Mouse (Mus musculus) MN1 (cell line): ENCODE results near the gene Idh3a.
"Not testable (repeated sequence)": the region's sequence is repeated elsewhere in the genome, so short reads cannot be mapped to it uniquely, and the experiment has no call there.

ENCODE experiments used
- DNase-seq: peaks from one replicate; pipeline ENCODE4 v3.0.0-alpha.2; 2016; ENCODE audit warnings: low spot score

Idh3a gene

DNA sequence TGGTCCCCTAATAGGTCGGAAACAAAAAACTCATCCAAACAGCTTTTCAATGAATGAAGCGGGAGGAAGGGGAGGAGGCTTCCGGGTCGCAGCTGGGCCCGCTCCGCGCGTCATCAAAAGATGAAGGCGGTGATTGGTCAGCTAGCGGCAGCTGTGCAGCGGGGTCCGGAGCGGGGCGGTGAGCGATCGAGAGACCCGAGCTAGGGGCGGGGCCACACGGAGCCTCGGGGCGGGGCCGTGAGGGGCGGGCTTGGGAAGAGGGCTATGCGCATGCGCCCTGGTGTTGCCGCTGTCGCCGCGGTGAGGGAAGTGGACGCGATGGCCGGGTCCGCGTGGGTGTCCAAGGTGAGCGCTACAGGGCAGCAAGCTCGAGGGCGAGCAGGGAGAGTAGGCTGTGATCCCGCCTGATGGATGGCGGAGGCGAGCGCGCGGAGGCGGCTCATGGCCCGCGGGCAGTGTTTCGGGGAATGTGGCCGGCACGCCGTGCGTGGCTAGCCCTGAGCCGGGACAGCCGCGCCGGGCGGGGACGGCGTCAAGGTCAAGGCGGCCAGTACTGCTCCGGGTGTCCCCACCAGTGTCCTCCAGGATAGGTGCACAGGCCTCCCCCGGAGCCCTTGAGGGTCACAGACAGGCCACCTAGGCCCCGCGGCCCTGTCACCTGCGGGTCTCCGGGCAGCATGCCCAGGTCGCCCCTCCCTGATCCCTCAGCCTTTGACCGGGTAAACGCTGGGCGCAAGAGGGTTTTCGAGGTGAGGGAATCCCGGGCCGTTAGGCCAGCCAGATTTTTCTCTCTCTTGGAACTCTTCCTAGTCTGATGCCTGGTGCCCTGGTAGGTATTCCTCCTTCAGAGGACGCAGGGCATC lies at the start of gene Idh3a:
TSS of gene Idh3a (plus strand) at position 136 of the 863 bp plus-strand sequence.
- peak; percentile 97 for DNase-seq

DNA sequence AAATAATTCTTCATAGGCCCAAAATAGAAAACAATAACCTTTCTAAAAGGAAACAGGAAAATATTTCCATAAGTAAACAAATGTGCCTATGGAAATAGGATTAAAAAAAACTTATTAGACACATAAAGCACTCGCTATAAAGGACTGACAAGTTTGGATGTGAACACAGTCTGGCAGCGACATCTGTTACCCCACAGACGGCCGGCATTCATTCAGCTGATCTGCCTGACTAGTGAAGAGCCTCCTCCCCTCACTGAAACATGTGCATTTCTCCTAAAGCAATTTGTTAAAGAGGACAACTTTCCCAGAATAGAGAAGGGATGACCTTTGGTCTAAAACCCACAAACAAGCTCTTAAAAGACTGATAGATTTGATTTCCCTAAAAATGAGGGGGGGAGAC lies 49.1 kb upstream of the Idh3a start:
- no peak for DNase-seq

DNA sequence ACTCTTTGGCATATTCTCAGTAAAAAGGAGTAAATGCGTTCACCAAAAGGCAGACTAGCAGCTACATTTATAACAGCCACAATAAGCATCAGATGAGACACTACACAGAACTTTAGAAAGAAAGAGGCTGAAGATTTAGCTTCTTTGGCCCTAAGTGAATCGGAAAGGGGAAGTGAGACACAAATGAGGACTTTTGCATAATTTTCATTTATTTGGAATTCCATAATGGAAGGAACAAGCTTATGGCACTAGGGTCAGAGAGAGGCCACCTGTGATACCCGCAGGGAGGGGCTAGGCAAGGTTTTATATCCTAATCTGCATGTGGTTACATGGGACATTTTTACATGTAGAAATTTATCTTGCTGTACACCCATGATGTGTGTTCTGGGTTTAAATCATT lies 48.7 kb upstream of the Idh3a start:
- DNase-seq: no peak

DNA sequence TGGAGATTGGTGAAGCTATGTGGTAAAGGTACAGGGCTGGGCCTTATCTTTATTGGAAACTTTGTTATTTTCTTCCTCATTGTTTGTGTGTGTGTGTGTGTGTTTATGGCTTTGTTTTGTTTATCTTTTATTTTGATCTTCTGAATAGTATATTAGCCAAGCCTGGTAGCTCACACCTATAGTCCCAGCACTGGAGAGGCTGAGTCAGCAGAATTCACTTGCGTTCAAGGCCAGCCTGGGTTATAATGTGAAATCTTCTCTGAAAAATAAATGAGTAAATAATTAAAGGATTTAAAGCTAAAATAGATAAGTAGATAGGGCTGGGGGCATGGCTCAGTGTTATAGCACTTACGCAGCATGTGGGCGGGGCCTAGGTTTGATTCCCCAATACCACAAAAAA lies 47.9 kb upstream of the Idh3a start:
- DNase-seq: no peak

DNA sequence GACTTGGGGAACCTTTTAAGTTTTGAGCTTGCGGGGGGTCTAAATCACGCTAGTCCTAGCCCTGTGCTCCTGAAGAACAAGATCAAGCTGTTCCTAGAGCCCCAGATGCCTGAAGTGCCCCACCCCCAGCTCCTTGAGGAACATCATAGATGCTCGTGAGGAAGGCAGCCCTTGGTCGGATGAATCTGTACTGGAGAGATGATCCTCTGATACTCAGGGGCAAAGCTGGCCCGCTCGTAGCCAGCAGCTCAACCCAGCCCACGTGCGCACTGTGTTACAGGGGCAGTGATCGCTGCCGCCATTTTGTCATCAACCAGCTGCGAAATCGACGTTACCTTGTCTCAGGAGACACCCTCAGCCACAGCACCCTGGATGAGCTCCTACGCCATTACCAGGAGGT lies 47.5 kb upstream of the Idh3a start, which contains the start of gene Sh2d7:
TSS of gene Sh2d7 (plus strand) at position 301 of the 400 bp plus-strand sequence.
- DNase-seq: no peak

DNA sequence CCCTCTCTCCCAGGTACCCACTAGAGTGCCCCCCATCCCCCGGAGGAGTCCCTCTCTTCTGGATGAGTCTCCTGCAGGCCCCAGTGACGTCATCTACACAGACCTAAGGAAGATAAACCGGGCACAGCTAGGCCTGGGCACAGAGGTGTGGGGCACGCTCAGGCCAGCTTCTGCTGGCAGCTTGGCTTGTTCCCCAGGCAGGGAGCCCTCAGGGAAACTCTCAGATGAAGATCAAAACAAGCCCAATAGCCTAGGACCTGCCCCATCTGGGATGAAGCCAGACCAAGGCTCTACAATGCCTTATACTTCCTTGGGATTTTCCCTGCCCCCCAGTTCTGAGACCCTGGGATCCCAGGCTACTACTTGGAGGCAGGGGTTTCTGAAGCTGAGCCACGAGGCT lies 45.3 kb upstream of the Idh3a start:
- DNase-seq: no peak

DNA sequence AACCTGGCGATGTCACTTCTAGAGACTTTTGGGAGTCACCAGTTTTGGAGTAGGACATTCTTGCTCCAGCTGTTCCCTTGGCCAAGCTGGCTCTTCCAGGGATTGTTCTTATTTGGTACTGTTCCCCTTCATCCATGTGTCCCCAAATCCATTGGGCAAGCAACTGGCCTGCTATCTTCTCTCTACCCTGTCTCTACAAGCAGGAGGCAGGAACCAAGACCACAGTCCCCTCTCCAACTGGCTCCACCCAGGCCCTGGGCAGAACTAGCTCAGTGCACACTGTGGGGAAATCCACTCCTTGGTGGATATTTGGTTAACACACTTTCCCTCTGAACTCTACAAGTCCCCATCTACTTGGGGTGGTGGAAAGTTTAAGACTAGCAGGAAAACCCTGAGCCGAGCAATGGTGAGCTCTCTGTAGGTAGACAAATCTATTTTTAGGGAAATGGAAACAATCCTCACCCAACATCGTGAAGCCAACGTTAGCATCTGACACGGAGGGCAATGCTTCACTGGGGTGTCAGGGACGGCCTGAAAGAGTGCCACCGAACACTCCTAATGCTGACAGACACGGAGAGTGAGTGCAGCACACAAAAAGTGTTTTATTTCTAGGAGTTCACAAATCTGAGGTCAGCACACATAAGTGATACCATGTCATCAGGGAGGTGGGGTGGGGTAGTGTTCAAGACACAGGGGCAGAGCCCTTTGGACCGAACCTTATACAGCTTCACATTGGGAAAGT lies 41.8 kb upstream of the Idh3a start:
- no peak for DNase-seq

DNA sequence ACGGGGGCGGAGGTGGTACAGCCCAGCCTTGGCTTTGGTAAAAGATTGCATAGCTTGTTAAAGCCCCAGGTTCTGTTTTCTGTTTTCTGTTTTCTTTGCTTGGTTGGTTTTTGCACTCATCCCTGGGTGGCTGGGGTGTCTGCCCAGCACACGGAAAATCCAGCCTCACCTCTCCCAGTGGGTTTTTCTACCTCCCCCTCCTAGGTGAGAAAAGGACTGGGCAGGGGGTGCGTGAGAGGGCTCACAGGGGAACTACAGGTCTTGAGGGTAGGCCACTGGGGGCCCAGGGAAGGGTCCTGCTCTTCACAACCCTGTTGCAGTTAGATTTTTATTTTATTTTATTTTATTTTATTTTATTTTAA lies 41.2 kb upstream of the Idh3a start:
- no peak for DNase-seq

DNA sequence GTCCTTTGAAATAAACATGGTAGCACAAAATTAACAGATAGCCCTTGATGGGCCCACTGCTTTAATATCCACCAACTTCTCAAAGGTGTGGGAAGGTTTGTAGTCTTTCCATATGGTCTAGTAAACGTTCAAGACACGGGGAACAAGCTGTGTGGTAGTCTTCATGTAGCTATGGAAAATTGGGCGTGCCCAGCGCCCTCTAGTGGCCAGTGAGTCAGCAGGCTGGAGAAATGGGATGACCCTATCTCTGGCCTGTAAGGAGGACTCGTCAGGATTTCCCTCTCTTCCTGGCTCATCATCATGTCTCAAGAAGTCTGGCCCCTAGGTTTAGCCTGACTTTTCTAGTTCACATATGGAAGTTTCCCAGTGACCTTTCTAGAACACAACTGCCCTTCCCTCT lies 38.6 kb upstream of the Idh3a start:
- peak; percentile 47 for DNase-seq

DNA sequence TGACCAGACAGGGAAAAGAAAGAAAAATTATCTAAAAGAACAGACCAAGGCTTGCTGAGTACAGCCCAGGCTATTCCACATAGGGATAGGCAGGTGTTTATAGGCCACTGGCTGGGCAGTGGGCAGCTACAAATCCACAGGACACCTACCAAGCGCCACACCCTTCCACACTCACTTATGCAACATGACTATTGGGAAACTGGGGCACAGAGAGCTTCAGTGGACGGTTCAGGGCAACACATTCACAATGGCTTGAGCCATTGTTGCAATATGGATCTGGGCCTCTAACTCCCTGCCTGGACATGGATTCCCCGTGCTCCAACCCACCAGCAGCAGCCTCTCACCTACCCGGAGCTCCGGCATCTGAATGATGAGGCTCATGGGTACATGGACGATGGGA lies 36.7 kb upstream of the Idh3a start:
- DNase-seq: no peak

DNA sequence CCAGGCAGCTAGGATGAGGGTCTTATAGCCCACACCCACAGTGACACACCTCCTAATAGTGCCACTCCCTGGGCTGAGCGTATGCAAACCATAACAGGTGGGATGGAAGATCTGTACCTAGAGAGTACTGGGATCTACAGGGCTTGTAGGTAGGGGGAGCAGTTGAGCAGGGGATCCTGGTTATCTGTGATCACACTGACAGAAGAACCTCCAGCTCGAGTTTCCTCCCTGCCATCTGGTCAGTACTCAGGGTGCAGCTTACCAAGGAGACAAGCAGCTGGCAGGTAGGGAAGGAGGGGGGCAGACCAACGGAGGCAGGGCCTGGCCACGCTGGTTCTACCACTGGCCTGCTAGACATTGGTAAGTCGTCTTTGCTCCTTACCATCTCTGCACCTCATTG lies 33.7 kb upstream of the Idh3a start:
- peak; percentile 39 for DNase-seq

DNA sequence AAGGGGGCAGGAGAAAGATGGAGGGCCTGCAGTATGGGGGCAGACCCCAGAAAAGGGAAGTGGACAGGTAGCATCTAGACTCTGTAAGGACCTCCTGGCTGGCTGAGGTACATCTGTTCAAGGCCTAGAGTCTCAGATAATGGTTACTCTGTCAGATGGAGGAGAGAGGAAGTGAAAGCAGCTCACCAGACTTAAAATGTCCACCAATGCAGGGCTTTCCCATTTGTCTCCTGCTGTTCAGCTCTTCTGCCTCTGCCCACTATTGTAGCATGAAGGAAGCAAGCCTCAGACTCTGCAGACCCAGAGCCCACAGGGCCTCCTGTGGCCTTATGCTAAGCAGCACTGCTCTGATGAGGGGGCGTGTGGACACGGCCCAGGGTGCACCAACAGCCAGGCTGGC lies 31.1 kb upstream of the Idh3a start:
- no peak for DNase-seq

DNA sequence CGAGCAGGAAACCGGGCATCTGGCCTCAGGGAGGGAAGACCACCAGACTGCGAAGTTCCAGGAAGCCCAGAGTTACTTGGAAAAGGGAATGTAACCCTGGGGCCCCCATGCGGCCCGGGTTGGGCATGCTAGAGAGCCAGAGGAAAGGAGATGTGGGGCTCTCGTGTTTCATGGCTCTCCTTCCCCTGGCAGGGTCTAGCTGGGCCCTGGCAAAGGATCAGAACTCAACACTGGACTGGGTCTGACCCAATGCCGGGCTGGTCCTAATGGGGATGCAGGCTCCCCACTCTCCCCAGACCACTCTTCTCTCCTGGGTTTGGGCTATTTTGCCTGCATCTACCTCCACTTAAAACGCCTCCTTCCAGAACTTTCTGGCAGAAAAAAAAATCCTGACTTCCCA lies 27.4 kb upstream of the Idh3a start:
- no peak for DNase-seq

DNA sequence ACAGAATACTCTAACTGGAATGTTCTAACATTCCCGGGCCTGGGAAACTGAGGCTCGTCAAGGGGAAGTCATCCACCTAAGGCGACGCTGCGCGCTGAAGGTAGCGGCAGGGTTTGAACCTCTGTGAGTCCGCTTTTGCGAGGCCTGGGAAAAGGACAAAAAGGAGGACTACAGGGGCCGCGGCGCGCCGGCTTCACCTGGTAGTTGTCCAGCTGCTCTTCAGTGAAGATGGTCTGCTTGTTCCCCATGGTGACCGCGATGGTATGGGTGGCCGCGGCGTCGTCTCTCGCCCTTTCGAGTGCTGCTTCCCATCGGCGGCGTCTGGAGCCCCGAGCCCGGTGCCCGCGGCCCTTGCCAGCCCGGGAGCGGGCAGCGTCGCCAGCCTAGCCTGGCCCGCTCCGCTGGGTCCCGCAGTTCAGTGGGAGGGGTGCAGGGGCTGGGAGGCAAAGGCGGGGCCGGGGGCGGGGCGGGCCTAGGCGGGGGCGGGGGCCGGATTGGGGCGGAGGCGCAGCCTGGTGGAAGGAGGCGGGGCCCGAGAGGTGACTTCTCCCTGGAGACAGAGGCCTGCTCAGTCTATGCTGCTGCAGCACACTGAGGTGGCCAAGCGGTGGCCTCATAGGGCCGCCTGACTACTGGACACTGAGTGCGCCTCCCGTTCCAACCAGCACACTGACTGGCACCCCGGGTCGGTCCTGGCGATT lies 26.2 kb upstream of the Idh3a start, which contains the start of gene Cib2:
TSS of gene Cib2 (minus strand) at position 448 of the 701 bp plus-strand sequence.
- DNase-seq: peak; percentile 71

DNA sequence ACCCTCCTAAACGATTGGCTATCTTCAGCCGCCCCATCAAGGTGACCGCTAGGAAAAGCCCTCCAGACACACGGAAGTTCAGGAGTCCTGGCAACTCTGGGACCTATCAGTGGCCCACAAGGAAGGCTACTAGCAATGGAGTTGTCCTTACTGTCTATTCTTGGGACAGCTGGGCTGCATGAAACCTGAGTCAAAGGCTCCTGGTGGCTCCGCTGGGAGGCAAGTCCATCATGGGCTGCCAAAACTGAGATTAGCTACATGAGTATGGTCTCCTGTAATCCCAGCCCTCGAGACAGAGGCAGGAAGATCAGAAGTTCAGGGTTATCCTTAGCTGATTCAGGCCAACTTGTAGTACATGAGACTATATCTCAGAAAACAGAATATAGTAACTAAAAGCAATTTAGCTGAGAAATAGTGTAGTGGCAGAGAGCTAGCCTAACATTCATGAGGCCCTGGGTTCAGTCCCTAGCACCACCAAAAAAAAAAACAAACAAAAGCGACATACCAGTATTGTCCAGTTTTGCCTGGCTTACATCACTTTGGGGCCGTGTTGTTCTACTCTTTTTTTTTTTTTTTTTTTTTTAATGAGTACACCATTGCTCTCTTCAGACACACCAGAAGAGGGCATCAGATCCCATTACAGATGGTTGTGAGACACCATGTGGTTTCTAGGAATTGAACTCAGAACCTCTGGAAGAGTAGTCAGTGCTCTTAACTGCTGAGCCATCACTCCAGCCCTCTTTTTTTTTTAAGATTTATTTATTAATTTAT lies 25.1 kb upstream of the Idh3a start:
- DNase-seq: no peak

DNA sequence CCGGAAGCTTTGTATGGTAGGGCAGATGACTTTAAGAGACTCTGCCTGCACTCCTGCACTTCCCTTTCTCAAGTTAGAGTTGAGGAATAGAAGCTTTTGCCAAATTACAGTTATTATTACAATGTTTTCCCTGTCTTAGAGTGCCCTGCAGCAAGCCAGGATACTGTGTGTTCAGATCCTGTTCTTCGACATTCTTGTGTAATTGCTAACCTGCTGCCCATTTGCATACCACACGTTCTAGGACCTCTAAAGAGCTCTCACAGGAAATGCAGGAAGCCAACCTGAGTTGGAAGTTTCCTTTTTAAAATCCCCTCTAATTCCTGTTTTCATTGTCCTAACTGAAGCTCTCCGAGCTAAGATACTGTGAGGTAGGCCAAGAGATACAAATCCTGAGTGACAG lies 19.2 kb upstream of the Idh3a start:
- no peak for DNase-seq

DNA sequence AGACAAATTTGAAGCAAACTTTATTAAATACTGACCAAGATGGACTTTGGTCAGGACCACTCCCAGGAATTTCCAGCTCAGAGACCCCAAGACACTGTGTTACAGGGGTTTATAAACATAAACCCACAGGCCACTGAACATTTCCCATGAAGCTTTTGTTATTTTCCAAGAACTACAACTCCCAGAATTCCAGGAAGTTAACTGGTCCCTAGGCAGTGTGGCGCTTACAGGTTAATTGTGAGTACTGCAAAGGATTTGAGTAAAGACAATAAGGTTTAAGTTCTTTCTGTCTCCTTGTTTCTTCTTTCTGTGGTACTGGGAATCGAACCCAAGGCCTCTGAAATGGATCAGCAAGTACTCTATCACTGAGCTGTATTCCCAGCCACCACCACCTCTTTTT lies 17.4 kb upstream of the Idh3a start:
- no peak for DNase-seq

DNA sequence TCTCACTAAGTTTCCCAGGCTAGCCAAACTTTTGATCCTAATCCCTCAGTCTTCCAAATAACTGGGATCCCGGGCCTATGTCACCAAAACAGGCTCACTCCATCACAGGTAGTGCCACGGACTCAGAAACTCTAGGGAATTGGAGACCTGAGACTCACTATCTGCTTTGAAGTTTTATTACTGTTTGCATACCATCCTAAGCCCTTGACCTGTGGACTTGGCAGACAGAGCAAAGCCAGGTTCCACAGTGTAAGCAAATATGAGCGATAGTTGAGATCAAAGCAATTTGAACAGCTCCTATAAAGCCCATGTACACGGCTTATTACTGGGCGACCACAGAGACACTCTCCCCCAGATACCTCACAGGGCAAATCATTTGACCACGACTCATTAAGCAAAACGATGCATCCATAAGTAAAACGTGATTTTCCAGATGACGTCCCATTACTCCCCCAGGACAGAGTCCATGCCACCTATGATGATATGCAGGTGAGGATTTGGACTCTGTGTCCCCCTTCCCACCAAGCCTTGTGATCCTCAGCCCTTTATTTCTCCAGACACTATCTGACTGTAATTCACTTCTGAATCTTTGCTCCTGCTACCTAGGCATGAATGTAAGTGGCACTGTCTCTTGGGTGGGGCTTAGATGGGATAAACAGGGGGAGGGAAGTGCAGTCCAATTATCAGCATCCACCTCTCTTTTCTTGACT lies 14.8 kb upstream of the Idh3a start:
- no peak for DNase-seq

DNA sequence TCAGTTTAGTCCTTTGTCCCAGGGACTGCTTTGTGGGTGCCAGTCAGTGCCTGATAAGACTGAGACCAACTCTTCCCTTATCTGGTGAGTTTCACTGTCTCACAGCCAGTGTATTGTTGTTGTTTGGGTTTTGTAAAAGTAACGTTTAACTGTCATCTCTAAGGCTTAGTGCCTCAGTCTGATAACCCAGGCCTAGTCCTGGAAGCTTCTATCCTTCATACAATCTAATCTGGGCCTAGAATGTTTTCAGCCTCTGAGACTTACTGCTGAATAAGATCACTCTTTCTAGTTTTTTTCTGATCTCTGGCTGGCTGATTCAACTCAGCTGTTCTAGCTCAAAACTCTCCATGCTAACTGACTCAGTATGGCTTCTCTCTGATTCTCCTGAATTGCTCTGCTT lies 2.4 kb upstream of the Idh3a start:
- no peak for DNase-seq

DNA sequence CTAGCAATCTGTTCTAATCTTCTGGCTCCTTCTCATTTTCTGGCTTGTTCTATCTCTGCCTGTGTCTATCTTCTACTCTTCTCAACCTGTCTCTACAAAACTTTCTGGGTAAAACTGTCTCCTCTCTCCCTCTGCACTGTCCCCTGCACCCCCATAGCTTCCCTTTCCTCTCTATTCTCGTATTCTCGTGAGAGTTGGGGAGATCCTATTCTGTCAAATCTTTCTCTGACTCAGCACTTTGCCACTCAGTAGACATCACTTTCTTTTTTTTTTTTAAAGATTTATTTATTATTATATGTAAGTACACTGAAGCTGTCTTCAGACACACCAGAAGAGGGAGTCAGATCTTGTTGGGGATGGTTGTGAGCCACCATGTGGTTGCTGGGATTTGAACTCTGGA lies 2.0 kb upstream of the Idh3a start:
- DNase-seq: not testable (repeated sequence)

DNA sequence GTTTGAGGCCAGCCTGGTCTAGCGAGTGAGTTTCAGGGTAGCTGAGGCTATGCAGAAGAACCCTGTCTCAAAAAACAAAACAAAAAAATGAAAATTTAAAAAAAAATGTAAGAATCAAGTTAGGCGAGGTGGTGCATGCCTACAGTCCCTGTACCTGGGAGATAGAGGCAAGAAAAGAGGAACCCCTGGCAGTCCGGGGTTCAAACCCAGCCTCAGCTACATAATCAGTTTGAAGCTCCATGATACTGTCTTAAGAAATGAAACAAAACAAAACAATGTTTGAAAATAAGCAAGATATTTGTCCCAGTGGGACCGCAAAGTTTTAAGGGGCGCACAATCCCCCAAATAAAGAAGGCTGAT lies 315 bp upstream of the Idh3a start:
- no peak for DNase-seq
